Mouse (Mus musculus) E14TG2a.4 (cell line): ENCODE data around the gene Per2.

Experiments used
- CTCF ChIP-seq: conservative IDR thresholded peaks from 2 replicates; pipeline ENCODE4 v1.5.1; 2014; ENCODE audit warnings: low read length
- NANOG ChIP-seq: IDR thresholded peaks from 2 replicates; pipeline ENCODE4 v1.6.1; 2014; ENCODE audit warnings: borderline replicate concordance, low read length, mixed read lengths
- POU5F1 ChIP-seq: IDR thresholded peaks from 2 replicates; pipeline ENCODE4 v1.6.1; 2014; ENCODE audit warnings: low read length, borderline replicate concordance

- no peak for TF ChIP-seq CTCF
- no peak for TF ChIP-seq POU5F1
- TF ChIP-seq NANOG, result no peak
Measured at GRCm38 (mm10) chr1:91458223-91458861, 782 bp downstream of the Per2 start.
